Mouse (Mus musculus) layer of hippocampus, postnatal 25 days (tissue): ENCODE measurements around the gene Gm20914. TPM values are rescaled to one million over a fixed set of nuclear protein-coding genes. Genes with fewer than 3 reads are reported as not detected.
"Not testable (repeated sequence)": the region's sequence is repeated elsewhere in the genome, so short reads cannot be mapped to it uniquely, and the experiment has no call there.

Experiments used
- DNase-seq, 2 experiments: peaks; one replicate each; pipeline ENCODE4 v3.0.0; 2022; ENCODE audit warnings: mixed read lengths in 2 of 2, low spot score in 1 of 2; ENCODE audit errors: extremely low spot score in 1 of 2
- total RNA-seq, 2 experiments: library from RNA; stranded (reverse); gene quantifications; 2 replicates each; pipeline ENCODE4 v1.2.3; 2021

The Gm20914 gene
- not detected for total RNA-seq

GRCm38 (mm10) chrY:5725678-5726077 is at the start of gene Gm20914:
Gm20914 (plus strand) TSS chrY:5725978.
- DNase-seq: not testable (repeated sequence)

Other genes starting within 250 kb of the Gm20914 start
- not detected for gene Gm21854, start 69.0 kb upstream of the Gm20914 start, total RNA-seq
- not detected for gene Gm28171, start 67.4 kb downstream of the Gm20914 start, total RNA-seq
- not detected for gene Gm21778, start 216.5 kb downstream of the Gm20914 start, total RNA-seq